Mouse (Mus musculus) CH12.LX (cell line): ENCODE measurements around the gene Npas4. TPM values are rescaled to one million over a fixed set of nuclear protein-coding genes. Genes with fewer than 3 reads are reported as not detected.
A peak's percentile ranks its signal among the peaks of the same experiment; 100 is the strongest.

Experiments
- DNase-seq: peaks from one replicate; pipeline ENCODE4 v3.0.0-alpha.2; 2013; ENCODE audit errors: extremely low read depth
- H3K27ac ChIP-seq: 2 replicates; pipeline ENCODE4 v1.5.1; 2012; ENCODE audit warnings: low read depth, mild to moderate bottlenecking, control low read depth, moderate library complexity; ENCODE audit not compliant: insufficient read depth
- H3K27me3 ChIP-seq: replicated peaks from 2 replicates; pipeline ENCODE3; 2012; ENCODE audit warnings: inconsistent platforms
- H3K36me3 ChIP-seq, 2 experiments: replicated peaks in 1 of 2; 2 replicates each; pipeline versions ENCODE3 to v1.6.1; 2012; ENCODE audit warnings: inconsistent platforms in 1 of 2, low read length in 1 of 2, mild to moderate bottlenecking in 1 of 2, mixed read lengths in 1 of 2, moderate library complexity in 1 of 2; ENCODE audit not compliant: control insufficient read depth in 1 of 2, insufficient read depth in 1 of 2
- H3K4me1 ChIP-seq, 2 experiments: 2 replicates each; pipeline ENCODE4 v1.6.1; 2012; ENCODE audit warnings: inconsistent platforms in 1 of 2, moderate library complexity in 1 of 2; ENCODE audit not compliant: insufficient read depth in 2 of 2, control insufficient read depth in 1 of 2
- H3K4me2 ChIP-seq: 2 replicates; pipeline ENCODE4 v1.6.1; 2012; ENCODE audit warnings: low read depth, mild to moderate bottlenecking, control low read depth; ENCODE audit not compliant: poor library complexity, insufficient read depth, severe bottlenecking
- H3K4me3 ChIP-seq, 3 experiments: fragments of 150-350 bp in 1 of 3; sonication (generic) in 1 of 3; replicated peaks in 1 of 3; 2 replicates each; pipeline versions ENCODE3 to v1.5.1; 2011 to 2012; ENCODE audit warnings: low read depth in 2 of 3, low read length in 2 of 3, mild to moderate bottlenecking in 2 of 3, moderate library complexity in 2 of 3, control low read depth in 1 of 3, improper control_type of control experiment in 1 of 3, inconsistent platforms in 1 of 3, mixed read lengths in 1 of 3; ENCODE audit not compliant: poor library complexity in 1 of 3
- H3K79me2 ChIP-seq: replicated peaks from 2 replicates; pipeline ENCODE4 v1.6.1; 2012; ENCODE audit warnings: mild to moderate bottlenecking, moderate library complexity; ENCODE audit not compliant: control insufficient read depth, poor library complexity, insufficient read depth, severe bottlenecking; ENCODE audit errors: extremely low read depth
- H3K9ac ChIP-seq: 2 replicates; pipeline ENCODE4 v1.6.1; 2012; ENCODE audit warnings: low read depth, mild to moderate bottlenecking, control low read depth, moderate library complexity; ENCODE audit not compliant: insufficient read depth
- H3K9me3 ChIP-seq: replicated peaks from 2 replicates; pipeline ENCODE3; 2012; ENCODE audit warnings: low read length, inconsistent platforms, mixed read lengths
- BHLHE40 ChIP-seq: IDR thresholded peaks from 2 replicates; pipeline ENCODE4 v1.6.1; 2011; ENCODE audit warnings: mild to moderate bottlenecking, low read depth, low read length, improper control_type of control experiment
- CHD1 ChIP-seq: IDR thresholded peaks from 2 replicates; pipeline ENCODE4 v1.6.1; 2012; ENCODE audit warnings: low read depth, low read length, improper control_type of control experiment, inconsistent platforms
- CTCF ChIP-seq, 2 experiments: IDR thresholded peaks in 1 of 2; conservative IDR thresholded peaks in 1 of 2; 2 replicates each; pipeline ENCODE4 v1.5.1; 2011 to 2012; ENCODE audit warnings: low read depth in 2 of 2, low read length in 2 of 2, improper control_type of control experiment in 1 of 2, inconsistent platforms in 1 of 2, mild to moderate bottlenecking in 1 of 2, moderate library complexity in 1 of 2
- E2F4 ChIP-seq: IDR thresholded peaks from 2 replicates; pipeline ENCODE4 v1.6.1; 2011; ENCODE audit warnings: low read depth, low read length, improper control_type of control experiment; ENCODE audit not compliant: insufficient replicate concordance
- ELF1 ChIP-seq: IDR thresholded peaks from 2 replicates; pipeline ENCODE4 v1.6.1; 2014; ENCODE audit warnings: low read depth, mild to moderate bottlenecking, inconsistent platforms, low read length, improper control_type of control experiment
- HCFC1 ChIP-seq: IDR thresholded peaks from 2 replicates; pipeline ENCODE4 v1.6.1; 2012; ENCODE audit warnings: low read depth, mild to moderate bottlenecking, inconsistent platforms, low read length, improper control_type of control experiment
- JUN ChIP-seq: IDR thresholded peaks from 2 replicates; pipeline ENCODE4 v1.6.1; 2011; ENCODE audit warnings: low read depth, mild to moderate bottlenecking, low read length, improper control_type of control experiment, moderate library complexity; ENCODE audit not compliant: insufficient read depth
- JUND ChIP-seq: conservative IDR thresholded peaks from 2 replicates; pipeline ENCODE4 v1.6.1; 2011; ENCODE audit warnings: low read depth, low read length, improper control_type of control experiment
- KAT2A ChIP-seq: IDR thresholded peaks from 2 replicates; pipeline ENCODE4 v1.6.1; 2012; ENCODE audit warnings: low read length, improper control_type of control experiment, inconsistent platforms; ENCODE audit not compliant: insufficient replicate concordance
- MXI1 ChIP-seq: IDR thresholded peaks from 2 replicates; pipeline ENCODE4 v1.6.1; 2011; ENCODE audit warnings: mild to moderate bottlenecking, low read depth, low read length, improper control_type of control experiment
- MYC ChIP-seq: IDR thresholded peaks from 2 replicates; pipeline ENCODE4 v1.6.1; 2011; ENCODE audit warnings: low read depth, mild to moderate bottlenecking, improper control_type of control experiment, low read length
- NELFE ChIP-seq: IDR thresholded peaks from 2 replicates; pipeline ENCODE4 v1.6.1; 2011; ENCODE audit warnings: low read depth, low read length, improper control_type of control experiment
- PAX5 ChIP-seq: IDR thresholded peaks from 2 replicates; pipeline ENCODE4 v1.6.1; 2012; ENCODE audit warnings: low read length, inconsistent platforms, mixed read lengths
- POLR2A ChIP-seq: IDR thresholded peaks from 2 replicates; pipeline ENCODE4 v1.6.1; 2011; ENCODE audit warnings: low read depth, mild to moderate bottlenecking, improper control_type of control experiment, low read length
- POLR2AphosphoS2 ChIP-seq: IDR thresholded peaks from 2 replicates; pipeline ENCODE4 v1.6.1; 2011; ENCODE audit warnings: low read depth, low read length, improper control_type of control experiment
- RAD21 ChIP-seq: IDR thresholded peaks from 2 replicates; pipeline ENCODE4 v1.6.1; 2011; ENCODE audit warnings: low read depth, mild to moderate bottlenecking, low read length, improper control_type of control experiment, moderate library complexity
- SIN3A ChIP-seq: IDR thresholded peaks from 2 replicates; pipeline ENCODE4 v1.6.1; 2012; ENCODE audit warnings: low read length, improper control_type of control experiment, inconsistent platforms
- SMC3 ChIP-seq: IDR thresholded peaks from 2 replicates; pipeline ENCODE4 v1.6.1; 2011; ENCODE audit warnings: low read depth, low read length, improper control_type of control experiment
- TCF12 ChIP-seq: IDR thresholded peaks from 2 replicates; pipeline ENCODE4 v1.6.1; 2014; ENCODE audit warnings: low read depth, mild to moderate bottlenecking, inconsistent platforms, low read length, improper control_type of control experiment
- UBTF ChIP-seq: IDR thresholded peaks from 2 replicates; pipeline ENCODE4 v1.6.1; 2012; ENCODE audit warnings: low read depth, mild to moderate bottlenecking, inconsistent platforms, low read length, improper control_type of control experiment, moderate library complexity
- USF1 ChIP-seq: IDR thresholded peaks from 2 replicates; pipeline ENCODE4 v1.6.1; 2014; ENCODE audit warnings: low read depth, mild to moderate bottlenecking, inconsistent platforms, low read length, improper control_type of control experiment
- ZKSCAN1 ChIP-seq: IDR thresholded peaks from 2 replicates; pipeline ENCODE4 v1.6.1; 2012; ENCODE audit warnings: low read depth, inconsistent platforms, low read length, improper control_type of control experiment, borderline replicate concordance
- ZMIZ1 ChIP-seq: IDR thresholded peaks from 2 replicates; pipeline ENCODE4 v1.6.1; 2012; ENCODE audit warnings: low read depth, mild to moderate bottlenecking, inconsistent platforms, low read length, improper control_type of control experiment
- dilution Hi-C: fragments of 300-500 bp; cut with MboI; formaldehyde crosslinking; loops from 2 replicates; pipeline ENCODE4 v1.14.3; 2020; ENCODE audit warnings: low sequenced_read_pairs; ENCODE audit not compliant: extremely low pct_unique_long_range_greater_than_20kb, extremely low pct_ligation_motif_present
- in situ Hi-C: fragments of 300-500 bp; cut with MboI; formaldehyde crosslinking; loops from 3 replicates; pipeline ENCODE4 v1.14.3; 2019; ENCODE audit warnings: low sequenced_read_pairs, low pct_ligation_motif_present, low pct_unique_long_range_greater_than_20kb, mixed read lengths
- polyA plus RNA-seq: library from polyadenylated mRNA; unstranded; fragments of >175 nt; gene quantifications from 2 replicates; pipeline ENCODE4 v1.2.1, GENCODE M21; 2012; ENCODE audit warnings: low read depth; ENCODE audit not compliant: insufficient read length
- total RNA-seq, 2 experiments: library from RNA; depleted of rRNA; stranded (reverse); fragments of 300-350 nt in 1 of 2; fragments of >200 nt in 1 of 2; gene quantifications; 2 replicates each; pipeline ENCODE4 v1.2.3; 2012 to 2014

Gene Npas4
- total and polyA plus RNA-seq, 3 experiments, result not detected

- TF ChIP-seq POLR2A (no peak), BHLHE40 (peak; percentile 83), NELFE (no peak), E2F4 (no peak), JUND (0 out of 2 replicates have a peak, but pooled peaks have one; percentile 34), HCFC1 (no peak), JUN (peak; percentile 61), ELF1 (no peak), PAX5 (no peak), MYC (no peak), UBTF (no peak), KAT2A (no peak)
Observed at GRCm38 (mm10) chr19:4992904-4993303, 2.8 kb upstream of the Npas4 start (continued).

GRCm38 (mm10) chr19:4992371-4992770, 2.3 kb upstream of the Npas4 start:
- Histone ChIP-seq H3K9ac (no peak overlapping the region), H3K4me3 (no peak overlapping the region), H3K79me2 (no peaks in the 10 kb centered on the region), H3K36me3 (no peaks in the 10 kb centered on the region), H3K4me2 (no peak overlapping the region), H3K9me3 (peaks cover 5% of the 10 kb centered on the region), H3K27me3 (peaks cover 70% of the 10 kb centered on the region), H3K27ac (no peak overlapping the region), H3K4me1 (peaks cover 6 to 8% of the 10 kb centered on the region in 2 experiments)
- dilution Hi-C loops (no loop called here), in situ Hi-C loops (loop anchor here (25.0 kb wide), 2 partner anchors 355 to 505 kb away; partner anchors contain the start of genes 2010003K11Rik, Rce1 and Syt12)
- no peak for DNase-seq
- TF ChIP-seq TCF12 (no peak), MXI1 (0 out of 2 replicates have a peak, but pooled peaks have one; percentile 38)

- TF ChIP-seq ZKSCAN1 (no peak), CHD1 (no peak), JUN (no peak), ZMIZ1 (no peak), JUND (no peak), PAX5 (no peak), USF1 (no peak), RAD21 (no peak), POLR2AphosphoS2 (no peak), CTCF (conservative IDR thresholded peaks at IDR 0.05 in 1 of 2, IDR thresholded peaks at IDR 0.05 in 1 of 2; ENCODE audit: low read depth in 2 of 2, low read length in 2 of 2) (no peak), KAT2A (no peak), SMC3 (no peak), SIN3A (no peak)
- Histone ChIP-seq H3K27ac (no peak overlapping the region), H3K4me3 (no peak overlapping the region), H3K79me2 (no peaks in the 10 kb centered on the region), H3K9ac (no peak overlapping the region), H3K9me3 (peaks cover 5% of the 10 kb centered on the region), H3K4me1 (peaks cover 6 to 8% of the 10 kb centered on the region in 2 experiments), H3K36me3 (no peaks in the 10 kb centered on the region), H3K4me2 (no peak overlapping the region), H3K27me3 (peaks cover 70% of the 10 kb centered on the region)
- DNase-seq, result no peak
- dilution Hi-C loops (no loop called here), in situ Hi-C loops (loop anchor here (25.0 kb wide), 2 partner anchors 353 to 503 kb away; partner anchors contain the start of genes 2010003K11Rik, Rce1 and Syt12)
Observed at GRCm38 (mm10) chr19:4990716-4991115, 600 bp upstream of the Npas4 start.
